Mouse (Mus musculus) liver, embryonic 14.5 days (tissue): ENCODE results near the gene Btnl9.

Experiments used
- CTCF ChIP-seq: IDR thresholded peaks from 2 replicates; pipeline ENCODE4 v1.5.1; 2016; ENCODE audit warnings: antibody characterized with exemption, low read depth, control low read depth
- EP300 ChIP-seq: IDR thresholded peaks from 2 replicates; pipeline ENCODE4 v1.6.1; 2016; ENCODE audit warnings: antibody characterized with exemption, low read depth

DNA sequence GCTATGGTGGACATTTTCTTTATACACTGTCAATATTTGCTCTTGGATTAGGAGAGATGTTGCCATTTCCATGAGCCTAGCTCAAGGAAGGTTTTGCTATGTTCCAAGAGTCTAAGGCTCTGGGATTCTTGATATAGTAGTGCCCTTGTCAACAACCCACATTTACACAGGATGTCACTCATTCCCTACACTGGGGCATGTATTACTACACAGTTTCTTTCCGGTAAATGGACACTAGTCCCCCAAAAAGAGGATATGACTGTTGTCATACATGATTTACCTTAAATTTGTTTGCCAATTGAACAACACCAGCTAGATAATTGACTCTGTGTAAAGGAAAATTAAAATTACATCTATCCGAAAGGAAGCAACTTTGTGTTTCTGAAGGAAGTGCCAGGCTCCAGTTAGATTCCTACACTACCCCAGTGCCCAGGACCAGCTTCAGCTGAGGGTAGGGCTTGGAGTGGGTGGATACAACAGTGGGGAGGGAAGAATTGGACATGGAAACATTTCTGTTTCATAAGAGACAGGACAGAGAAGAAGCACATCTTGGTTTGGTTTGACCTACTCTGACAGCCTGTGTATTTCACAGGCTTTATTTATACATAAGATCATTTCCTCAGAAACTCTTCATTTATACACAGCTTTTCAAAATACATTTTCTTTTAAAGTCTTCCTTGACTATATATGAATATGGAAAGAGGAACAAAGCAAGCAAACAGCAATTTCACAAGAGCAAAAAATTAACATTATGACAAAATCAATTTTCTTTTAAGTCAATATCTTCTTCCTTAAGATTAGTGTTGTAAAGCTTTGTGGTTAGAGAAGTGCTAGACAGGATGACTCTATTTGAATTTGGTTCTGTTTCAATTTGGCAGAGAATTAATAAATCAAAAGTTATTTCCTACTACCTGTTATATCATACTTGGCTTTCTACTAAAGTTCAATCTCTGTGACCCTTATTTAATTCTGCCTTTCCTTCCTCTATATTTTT is 29.8 kb downstream of the Btnl9 start:
- TF ChIP-seq CTCF (no peak), EP300 (no peak)
